Mouse (Mus musculus) forebrain, embryonic 10.5 days (tissue): Measurements from ENCODE around the gene Wdr5. TPM values are rescaled to one million over a fixed set of nuclear protein-coding genes. Genes with fewer than 3 reads are reported as not detected.
"Not testable (repeated sequence)": the region's sequence is repeated elsewhere in the genome, so short reads cannot be mapped to it uniquely, and the experiment has no call there.

Experiments used
- DNase-seq: peaks from one replicate; pipeline ENCODE4 v3.0.0-alpha.2; 2017; ENCODE audit warnings: low spot score; ENCODE audit errors: extremely low spot score
- H3K27ac ChIP-seq: fragments of 300-500 bp; sonication (generic); 2 replicates; pipeline ENCODE4 v1.5.1; 2016; ENCODE audit warnings: mild to moderate bottlenecking
- H3K27me3 ChIP-seq: fragments of 300-500 bp; sonication (generic); 2 replicates; pipeline ENCODE4 v1.6.1; 2016; ENCODE audit warnings: mild to moderate bottlenecking; ENCODE audit not compliant: poor library complexity, severe bottlenecking
- H3K36me3 ChIP-seq: fragments of 300-500 bp; sonication (generic); replicated peaks from 2 replicates; pipeline ENCODE4 v1.6.1; 2016; ENCODE audit warnings: mild to moderate bottlenecking, moderate library complexity
- H3K4me1 ChIP-seq: fragments of 300-500 bp; sonication (generic); 2 replicates; pipeline ENCODE4 v1.6.1; 2016
- H3K4me3 ChIP-seq: fragments of 300-500 bp; sonication (generic); 2 replicates; pipeline ENCODE4 v1.5.1; 2016; ENCODE audit warnings: mild to moderate bottlenecking, moderate library complexity
- H3K9me3 ChIP-seq: fragments of 300-500 bp; sonication (generic); 2 replicates; pipeline ENCODE4 v1.6.1; 2016; ENCODE audit warnings: mild to moderate bottlenecking, moderate library complexity
- WGBS: fragments of 180-500 bp; shearing (Covaris S2); methylation state at CpG from one replicate; pipeline ENCODE4 v1.1.7; 2016; 5-methylcytosine and 5-hydroxymethylcytosine counted together
- polyA plus RNA-seq: library from polyadenylated mRNA; unstranded; fragments of >200 nt; fragmentation: Nextera tagmentation; extraction: Ambion mirVana; gene quantifications from 2 replicates; pipeline ENCODE4 v1.2.1, GENCODE M21; 2016

The Wdr5 gene
- polyA plus RNA-seq, 1 experiment from 2014 or later = 89.0 TPM

- H3K27ac ChIP-seq = no peak overlapping the region
- DNase-seq = no peak
- H3K36me3 ChIP-seq = no peaks in the 10 kb centered on the region
- H3K4me3 ChIP-seq = no peak overlapping the region
- peaks cover 12% of the 10 kb centered on the region for H3K4me1 ChIP-seq
- 67% methylated on average over 4 of the region's 4 CpGs for WGBS
- H3K27me3 ChIP-seq = no peaks in the 10 kb centered on the region; the same call in 1 of the 2 replicates
- H3K9me3 ChIP-seq = no peaks in the 10 kb centered on the region
Observed at GRCm38 (mm10) chr2:27480367-27480766, 34.6 kb upstream of the Wdr5 start.

DNA sequence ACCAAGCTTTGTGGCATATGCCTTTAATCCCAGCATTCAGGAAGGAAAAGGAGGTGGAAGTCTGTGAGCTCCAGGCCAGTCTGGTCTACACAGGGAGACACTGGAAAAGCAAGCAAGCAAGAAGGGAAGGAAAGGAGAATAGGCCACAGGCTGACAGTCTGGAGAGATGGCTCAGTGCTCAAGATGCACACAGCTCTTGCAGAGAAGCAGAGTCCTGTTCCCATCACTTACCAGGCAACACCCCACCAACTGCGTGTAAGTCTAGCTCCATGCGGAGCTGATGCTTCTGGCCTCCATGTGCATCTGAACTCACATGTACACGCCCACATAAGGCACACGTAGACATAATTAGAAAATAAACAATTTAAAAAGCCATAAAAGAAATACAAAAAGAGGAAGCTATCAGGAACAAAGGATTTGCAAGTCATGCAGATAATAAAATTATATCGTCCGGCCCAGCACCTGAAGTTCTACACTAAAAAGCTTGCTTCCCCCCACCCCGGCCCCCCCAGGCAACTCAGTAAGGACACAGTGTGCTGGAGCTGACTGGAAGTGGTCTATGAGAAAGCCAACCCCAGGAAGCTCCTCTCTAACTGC is 32.6 kb upstream of the Wdr5 start:
- H3K4me1 ChIP-seq = no peaks in the 10 kb centered on the region
- no peaks in the 10 kb centered on the region for H3K27me3 ChIP-seq
- H3K27ac ChIP-seq = no peak overlapping the region
- no peaks in the 10 kb centered on the region for H3K36me3 ChIP-seq
- no peak overlapping the region for H3K4me3 ChIP-seq
- H3K9me3 ChIP-seq = no peaks in the 10 kb centered on the region
- 84% methylated on average over 7 of the region's 7 CpGs for WGBS
- DNase-seq = no peak

DNA sequence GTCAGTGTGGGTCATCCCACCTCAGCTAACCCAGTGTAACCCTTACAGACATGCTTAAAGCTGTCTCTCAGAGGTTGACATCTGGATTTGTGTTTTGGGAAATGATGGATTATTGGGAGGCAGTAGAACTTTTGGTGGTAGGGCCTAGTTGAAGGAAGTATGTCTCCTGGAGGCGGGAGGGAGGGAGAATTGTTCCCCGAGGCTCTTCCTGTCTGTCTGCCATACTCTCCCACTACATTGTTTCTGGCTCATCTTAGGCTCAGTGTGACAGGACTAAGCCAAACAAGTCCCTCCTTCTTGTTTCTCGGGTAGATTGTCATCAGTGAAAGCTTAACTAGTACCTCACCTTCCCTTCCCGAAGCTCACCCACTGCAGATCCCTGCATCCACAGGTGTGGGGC is 28.2 kb upstream of the Wdr5 start:
- H3K27me3 ChIP-seq = no peaks in the 10 kb centered on the region
- H3K9me3 ChIP-seq = no peaks in the 10 kb centered on the region
- WGBS = 71% methylated on average over 4 of the region's 4 CpGs
- H3K4me1 ChIP-seq = no peaks in the 10 kb centered on the region
- no peak overlapping the region for H3K27ac ChIP-seq
- no peak overlapping the region for H3K4me3 ChIP-seq
- H3K36me3 ChIP-seq = no peaks in the 10 kb centered on the region
- no peak for DNase-seq

GRCm38 (mm10) chr2:27487336-27488049 is 27.5 kb upstream of the Wdr5 start:
- Histone ChIP-seq H3K4me1 (no peaks in the 10 kb centered on the region), H3K36me3 (no peaks in the 10 kb centered on the region), H3K27me3 (no peaks in the 10 kb centered on the region), H3K9me3 (no peaks in the 10 kb centered on the region), H3K27ac (no peak overlapping the region), H3K4me3 (no peak overlapping the region)
- WGBS = 83% methylated on average over 3 of the region's 4 CpGs
- no peak for DNase-seq

GRCm38 (mm10) chr2:27488362-27488761 is 26.6 kb upstream of the Wdr5 start:
- H3K27me3 ChIP-seq = no peaks in the 10 kb centered on the region
- 92% methylated on average over 1 of the region's 1 CpGs for WGBS
- no peak for DNase-seq

DNA sequence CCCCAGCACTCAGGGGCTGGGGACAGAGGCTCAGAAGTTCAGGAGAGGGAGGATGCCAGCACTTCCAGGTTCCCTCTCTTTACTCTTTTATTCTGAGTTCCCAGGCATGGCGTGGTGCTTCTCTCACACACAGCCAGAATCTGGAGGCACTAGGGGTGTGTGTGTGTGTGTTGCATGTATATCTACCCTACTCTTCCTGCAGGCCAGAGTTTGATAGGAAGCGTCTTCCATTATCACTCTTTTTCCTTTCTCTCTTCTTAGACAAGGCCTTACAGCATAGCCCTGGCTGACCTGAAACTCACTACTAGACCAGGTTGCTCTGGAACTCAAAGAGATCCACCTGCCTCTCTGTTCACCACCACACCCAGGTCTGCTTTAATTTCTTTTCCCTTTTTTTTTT is 24.0 kb upstream of the Wdr5 start:
- Histone ChIP-seq H3K4me3 (no peak overlapping the region), H3K4me1 (peaks cover 5% of the 10 kb centered on the region), H3K27me3 (no peaks in the 10 kb centered on the region), H3K27ac (no peak overlapping the region), H3K9me3 (peaks cover 6% of the 10 kb centered on the region), H3K36me3 (no peaks in the 10 kb centered on the region)
- 88% methylated on average over 2 of the region's 2 CpGs for WGBS
- DNase-seq = no peak

More at GRCm38 (mm10) chr2:27488362-27488761, 26.6 kb upstream of the Wdr5 start:
- H3K4me1 ChIP-seq = no peaks in the 10 kb centered on the region
- H3K27ac ChIP-seq = no peak overlapping the region
- no peaks in the 10 kb centered on the region for H3K36me3 ChIP-seq
- H3K4me3 ChIP-seq = no peak overlapping the region
- H3K9me3 ChIP-seq = no peaks in the 10 kb centered on the region

GRCm38 (mm10) chr2:27493971-27494370 is 21.0 kb upstream of the Wdr5 start:
- Histone ChIP-seq H3K4me3 (no peak overlapping the region), H3K4me1 (peaks cover 19% of the 10 kb centered on the region), H3K27ac (no peak overlapping the region), H3K36me3 (no peaks in the 10 kb centered on the region), H3K27me3 (peaks cover 8% of the 10 kb centered on the region; the same call in 1 of the 2 replicates), H3K9me3 (peaks cover 7% of the 10 kb centered on the region)
- WGBS = 96% methylated on average over 3 of the region's 3 CpGs
- no peak for DNase-seq

- H3K9me3 ChIP-seq = peaks cover 7% of the 10 kb centered on the region
- DNase-seq = peak; percentile 63
- 31% methylated on average over 23 of the region's 23 CpGs for WGBS
- H3K27ac ChIP-seq = peak overlapping the region; percentile 69; the same call in 1 of the 2 replicates
- no peaks in the 10 kb centered on the region for H3K36me3 ChIP-seq
- peak overlapping the region; percentile 51 for H3K4me3 ChIP-seq
- H3K27me3 ChIP-seq = peaks cover 8% of the 10 kb centered on the region; the same call in 1 of the 2 replicates
- peaks cover 19% of the 10 kb centered on the region for H3K4me1 ChIP-seq
Observed at GRCm38 (mm10) chr2:27496391-27497028, 18.4 kb upstream of the Wdr5 start.

GRCm38 (mm10) chr2:27504113-27504885 is 10.7 kb upstream of the Wdr5 start:
- H3K27me3 ChIP-seq = no peaks in the 10 kb centered on the region
- DNase-seq = no peak
- no peaks in the 10 kb centered on the region for H3K36me3 ChIP-seq
- H3K27ac ChIP-seq = peak overlapping the region; percentile 58; the same call in 1 of the 2 replicates
- WGBS = 72% methylated on average over 7 of the region's 7 CpGs
- peaks cover 20% of the 10 kb centered on the region for H3K4me1 ChIP-seq
- no peak overlapping the region for H3K4me3 ChIP-seq
- H3K9me3 ChIP-seq = no peaks in the 10 kb centered on the region

- H3K27ac ChIP-seq = peak overlapping the region; percentile 27; the same call in 1 of the 2 replicates
- DNase-seq = peak; percentile 45
- no peaks in the 10 kb centered on the region for H3K27me3 ChIP-seq
- H3K9me3 ChIP-seq = no peaks in the 10 kb centered on the region
- H3K4me3 ChIP-seq = no peak overlapping the region
- WGBS = 11% methylated on average over 6 of the region's 6 CpGs
- no peaks in the 10 kb centered on the region for H3K36me3 ChIP-seq
- H3K4me1 ChIP-seq = peaks cover 20% of the 10 kb centered on the region
Observed at GRCm38 (mm10) chr2:27505539-27505938, 9.4 kb upstream of the Wdr5 start.

- H3K36me3 ChIP-seq, DNase-seq, H3K9me3 ChIP-seq, H3K4me3 ChIP-seq, H3K27me3 ChIP-seq, H3K27ac ChIP-seq: not testable (repeated sequence)
- 77% methylated on average over 4 of the region's 4 CpGs for WGBS
- H3K4me1 ChIP-seq = peaks cover 20% of the 10 kb centered on the region
Observed at GRCm38 (mm10) chr2:27506658-27507057, 8.3 kb upstream of the Wdr5 start.

DNA sequence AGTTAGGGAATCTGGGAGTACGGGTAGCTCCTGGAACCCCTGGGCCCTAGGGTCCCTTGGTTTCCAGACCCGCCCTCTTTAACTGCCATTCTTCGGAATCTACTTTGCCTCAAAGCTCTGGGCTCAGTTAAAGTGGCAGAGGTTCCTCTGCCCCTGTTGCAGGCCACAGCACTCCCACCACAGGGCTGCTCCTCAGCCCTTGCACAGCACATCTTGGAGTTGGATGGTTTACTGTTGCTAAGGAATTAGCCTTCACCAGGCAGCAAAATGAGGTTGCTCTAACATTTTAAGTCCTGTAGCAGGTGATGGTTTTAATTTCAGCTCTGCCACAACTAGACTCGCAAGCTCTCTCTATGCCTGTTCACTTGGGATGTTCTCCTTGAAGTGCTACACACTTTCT is 7.4 kb upstream of the Wdr5 start, which contains the start of gene Brd3:
Gene Brd3, minus strand, starts transcription at position 101 of the 400 bp plus-strand sequence.
- 75% methylated on average over 4 of the region's 4 CpGs for WGBS
- H3K4me3 ChIP-seq = no peak within 1 kb of the TSS

More for the DNA sequence above, 7.4 kb upstream of the Wdr5 start, which contains the start of gene Brd3:
- no peak within 1 kb of the TSS for H3K27ac ChIP-seq
- H3K27me3 ChIP-seq = no peaks in the 10 kb centered on the region
- H3K4me1 ChIP-seq = peaks cover 20% of the 10 kb centered on the region
- no peaks in the 10 kb centered on the region for H3K36me3 ChIP-seq
- no peak for DNase-seq
- H3K9me3 ChIP-seq = peaks cover 6% of the 10 kb centered on the region; the same call in 1 of the 2 replicates
